Mouse (Mus musculus) testis, adult 2 months (tissue): ENCODE results near the gene Tmbim1.

ENCODE experiments used
- CTCF ChIP-seq: fragments of 200-500 bp; IDR thresholded peaks from 2 replicates; pipeline ENCODE4 v1.5.1; 2012; ENCODE audit warnings: low read depth, mild to moderate bottlenecking, inconsistent platforms, low read length, moderate library complexity; ENCODE audit not compliant: control insufficient read depth, insufficient read depth, insufficient replicate concordance
- POLR2A ChIP-seq: fragments of 200-500 bp; IDR thresholded peaks from 2 replicates; pipeline ENCODE4 v1.6.1; 2012; ENCODE audit warnings: low read depth, mild to moderate bottlenecking, inconsistent platforms, low read length, moderate library complexity; ENCODE audit not compliant: control insufficient read depth

- TF ChIP-seq CTCF (no peak), POLR2A (no peak)
These were observed 23.5 kb downstream of the Tmbim1 start for GRCm38 (mm10) chr1:74281886-74282285.
